Mouse (Mus musculus) CH12.LX (cell line): ENCODE results near the gene Bhlha15. TPM values are rescaled to one million over a fixed set of nuclear protein-coding genes. Genes with fewer than 3 reads are reported as not detected.

Experiments used
- DNase-seq: peaks from one replicate; pipeline ENCODE4 v3.0.0-alpha.2; 2013; ENCODE audit errors: extremely low read depth
- H3K27ac ChIP-seq: 2 replicates; pipeline ENCODE4 v1.5.1; 2012; ENCODE audit warnings: low read depth, mild to moderate bottlenecking, control low read depth, moderate library complexity; ENCODE audit not compliant: insufficient read depth
- H3K27me3 ChIP-seq: replicated peaks from 2 replicates; pipeline ENCODE3; 2012; ENCODE audit warnings: inconsistent platforms
- H3K36me3 ChIP-seq, 2 experiments: replicated peaks in 1 of 2; 2 replicates each; pipeline versions ENCODE3 to v1.6.1; 2012; ENCODE audit warnings: inconsistent platforms in 1 of 2, low read length in 1 of 2, mild to moderate bottlenecking in 1 of 2, mixed read lengths in 1 of 2, moderate library complexity in 1 of 2; ENCODE audit not compliant: control insufficient read depth in 1 of 2, insufficient read depth in 1 of 2
- H3K4me1 ChIP-seq, 2 experiments: 2 replicates each; pipeline ENCODE4 v1.6.1; 2012; ENCODE audit warnings: inconsistent platforms in 1 of 2, moderate library complexity in 1 of 2; ENCODE audit not compliant: insufficient read depth in 2 of 2, control insufficient read depth in 1 of 2
- H3K4me2 ChIP-seq: 2 replicates; pipeline ENCODE4 v1.6.1; 2012; ENCODE audit warnings: low read depth, mild to moderate bottlenecking, control low read depth; ENCODE audit not compliant: poor library complexity, insufficient read depth, severe bottlenecking
- H3K4me3 ChIP-seq, 3 experiments: fragments of 150-350 bp in 1 of 3; sonication (generic) in 1 of 3; replicated peaks in 1 of 3; 2 replicates each; pipeline versions ENCODE3 to v1.5.1; 2011 to 2012; ENCODE audit warnings: low read depth in 2 of 3, low read length in 2 of 3, mild to moderate bottlenecking in 2 of 3, moderate library complexity in 2 of 3, control low read depth in 1 of 3, improper control_type of control experiment in 1 of 3, inconsistent platforms in 1 of 3, mixed read lengths in 1 of 3; ENCODE audit not compliant: poor library complexity in 1 of 3
- H3K79me2 ChIP-seq: replicated peaks from 2 replicates; pipeline ENCODE4 v1.6.1; 2012; ENCODE audit warnings: mild to moderate bottlenecking, moderate library complexity; ENCODE audit not compliant: control insufficient read depth, poor library complexity, insufficient read depth, severe bottlenecking; ENCODE audit errors: extremely low read depth
- H3K9ac ChIP-seq: 2 replicates; pipeline ENCODE4 v1.6.1; 2012; ENCODE audit warnings: low read depth, mild to moderate bottlenecking, control low read depth, moderate library complexity; ENCODE audit not compliant: insufficient read depth
- H3K9me3 ChIP-seq: replicated peaks from 2 replicates; pipeline ENCODE3; 2012; ENCODE audit warnings: low read length, inconsistent platforms, mixed read lengths
- BHLHE40 ChIP-seq: IDR thresholded peaks from 2 replicates; pipeline ENCODE4 v1.6.1; 2011; ENCODE audit warnings: mild to moderate bottlenecking, low read depth, low read length, improper control_type of control experiment
- CHD2 ChIP-seq: IDR thresholded peaks from 2 replicates; pipeline ENCODE4 v1.6.1; 2011; ENCODE audit warnings: low read length, improper control_type of control experiment
- CTCF ChIP-seq, 2 experiments: IDR thresholded peaks in 1 of 2; conservative IDR thresholded peaks in 1 of 2; 2 replicates each; pipeline ENCODE4 v1.5.1; 2011 to 2012; ENCODE audit warnings: low read depth in 2 of 2, low read length in 2 of 2, improper control_type of control experiment in 1 of 2, inconsistent platforms in 1 of 2, mild to moderate bottlenecking in 1 of 2, moderate library complexity in 1 of 2
- EP300 ChIP-seq: IDR thresholded peaks from 2 replicates; pipeline ENCODE4 v1.6.1; 2011; ENCODE audit warnings: low read length, improper control_type of control experiment
- GABPA ChIP-seq: IDR thresholded peaks from 2 replicates; pipeline ENCODE4 v1.6.1; 2012; ENCODE audit warnings: low read depth, low read length, improper control_type of control experiment, inconsistent platforms; ENCODE audit not compliant: insufficient replicate concordance
- JUN ChIP-seq: IDR thresholded peaks from 2 replicates; pipeline ENCODE4 v1.6.1; 2011; ENCODE audit warnings: low read depth, mild to moderate bottlenecking, low read length, improper control_type of control experiment, moderate library complexity; ENCODE audit not compliant: insufficient read depth
- JUND ChIP-seq: conservative IDR thresholded peaks from 2 replicates; pipeline ENCODE4 v1.6.1; 2011; ENCODE audit warnings: low read depth, low read length, improper control_type of control experiment
- MAX ChIP-seq: IDR thresholded peaks from 2 replicates; pipeline ENCODE4 v1.6.1; 2011; ENCODE audit warnings: low read length, improper control_type of control experiment
- MXI1 ChIP-seq: IDR thresholded peaks from 2 replicates; pipeline ENCODE4 v1.6.1; 2011; ENCODE audit warnings: mild to moderate bottlenecking, low read depth, low read length, improper control_type of control experiment
- MYC ChIP-seq: IDR thresholded peaks from 2 replicates; pipeline ENCODE4 v1.6.1; 2011; ENCODE audit warnings: low read depth, mild to moderate bottlenecking, improper control_type of control experiment, low read length
- NELFE ChIP-seq: IDR thresholded peaks from 2 replicates; pipeline ENCODE4 v1.6.1; 2011; ENCODE audit warnings: low read depth, low read length, improper control_type of control experiment
- NRF1 ChIP-seq: IDR thresholded peaks from 2 replicates; pipeline ENCODE4 v1.6.1; 2014; ENCODE audit warnings: low read depth, mild to moderate bottlenecking, inconsistent platforms, low read length, improper control_type of control experiment, moderate library complexity
- PAX5 ChIP-seq: IDR thresholded peaks from 2 replicates; pipeline ENCODE4 v1.6.1; 2012; ENCODE audit warnings: low read length, inconsistent platforms, mixed read lengths
- RAD21 ChIP-seq: IDR thresholded peaks from 2 replicates; pipeline ENCODE4 v1.6.1; 2011; ENCODE audit warnings: low read depth, mild to moderate bottlenecking, low read length, improper control_type of control experiment, moderate library complexity
- RCOR1 ChIP-seq: conservative IDR thresholded peaks from 2 replicates; pipeline ENCODE4 v1.6.1; 2012; ENCODE audit warnings: low read depth, mild to moderate bottlenecking, inconsistent platforms, low read length, improper control_type of control experiment
- SIN3A ChIP-seq: IDR thresholded peaks from 2 replicates; pipeline ENCODE4 v1.6.1; 2012; ENCODE audit warnings: low read length, improper control_type of control experiment, inconsistent platforms
- TCF12 ChIP-seq: IDR thresholded peaks from 2 replicates; pipeline ENCODE4 v1.6.1; 2014; ENCODE audit warnings: low read depth, mild to moderate bottlenecking, inconsistent platforms, low read length, improper control_type of control experiment
- UBTF ChIP-seq: IDR thresholded peaks from 2 replicates; pipeline ENCODE4 v1.6.1; 2012; ENCODE audit warnings: low read depth, mild to moderate bottlenecking, inconsistent platforms, low read length, improper control_type of control experiment, moderate library complexity
- dilution Hi-C: fragments of 300-500 bp; cut with MboI; formaldehyde crosslinking; loops from 2 replicates; pipeline ENCODE4 v1.14.3; 2020; ENCODE audit warnings: low sequenced_read_pairs; ENCODE audit not compliant: extremely low pct_unique_long_range_greater_than_20kb, extremely low pct_ligation_motif_present
- in situ Hi-C: fragments of 300-500 bp; cut with MboI; formaldehyde crosslinking; loops from 3 replicates; pipeline ENCODE4 v1.14.3; 2019; ENCODE audit warnings: low sequenced_read_pairs, low pct_ligation_motif_present, low pct_unique_long_range_greater_than_20kb, mixed read lengths
- polyA plus RNA-seq: library from polyadenylated mRNA; unstranded; fragments of >175 nt; gene quantifications from 2 replicates; pipeline ENCODE4 v1.2.1, GENCODE M21; 2012; ENCODE audit warnings: low read depth; ENCODE audit not compliant: insufficient read length
- total RNA-seq, 2 experiments: library from RNA; depleted of rRNA; stranded (reverse); fragments of 300-350 nt in 1 of 2; fragments of >200 nt in 1 of 2; gene quantifications; 2 replicates each; pipeline ENCODE4 v1.2.3; 2012 to 2014

Gene Bhlha15
- total and polyA plus RNA-seq, 3 experiments: 0.90 to 6.1 (median 4.0) TPM

GRCm38 (mm10) chr5:144219936-144220335 lies 29.9 kb downstream of the Bhlha15 start:
- Histone ChIP-seq H3K4me1 (peaks cover 10 to 39% of the 10 kb centered on the region in 2 experiments), H3K27me3 (no peaks in the 10 kb centered on the region), H3K9ac (no peak overlapping the region), H3K36me3 (peaks cover 0 to 28% of the 10 kb centered on the region in 2 experiments), H3K79me2 (no peaks in the 10 kb centered on the region), H3K27ac (no peak overlapping the region), H3K4me2 (no peak overlapping the region), H3K4me3 (no peak overlapping the region), H3K9me3 (no peaks in the 10 kb centered on the region)
- no peak for TF ChIP-seq MYC
- TF ChIP-seq RAD21: no peak
- TF ChIP-seq NELFE: no peak
- no peak for TF ChIP-seq BHLHE40
- TF ChIP-seq PAX5: no peak
- TF ChIP-seq EP300: no peak
- TF ChIP-seq JUN: no peak
- no peak for TF ChIP-seq CTCF (conservative IDR thresholded peaks at IDR 0.05 in 1 of 2, IDR thresholded peaks at IDR 0.05 in 1 of 2; ENCODE audit: low read depth in 2 of 2, low read length in 2 of 2)
- no peak for TF ChIP-seq TCF12
- TF ChIP-seq JUND: no peak
- no peak for TF ChIP-seq UBTF
- TF ChIP-seq NRF1: no peak
- TF ChIP-seq SIN3A: no peak
- no peak for TF ChIP-seq RCOR1
- no peak for TF ChIP-seq GABPA
- no peak for TF ChIP-seq MAX
- TF ChIP-seq MXI1: no peak
- DNase-seq: no peak
- in situ Hi-C loops (loop anchor here (25.0 kb wide), 1 partner anchor 517 kb away; no protein-coding TSS in a partner anchor), dilution Hi-C loops (no loop called here)

GRCm38 (mm10) chr5:144221305-144221704 lies 31.2 kb downstream of the Bhlha15 start:
- Histone ChIP-seq H3K27ac (no peak overlapping the region), H3K36me3 (peaks cover 0 to 18% of the 10 kb centered on the region in 2 experiments), H3K79me2 (no peaks in the 10 kb centered on the region), H3K4me3 (no peak overlapping the region), H3K4me1 (peaks cover 2 to 27% of the 10 kb centered on the region in 2 experiments; a peak in 2 of 4 replicates), H3K27me3 (no peaks in the 10 kb centered on the region), H3K9ac (no peak overlapping the region), H3K4me2 (no peak overlapping the region), H3K9me3 (no peaks in the 10 kb centered on the region)
- TF ChIP-seq UBTF (no peak), CHD2 (no peak), CTCF (conservative IDR thresholded peaks at IDR 0.05 in 1 of 2, IDR thresholded peaks at IDR 0.05 in 1 of 2; ENCODE audit: low read depth in 2 of 2, low read length in 2 of 2) (no peak), MAX (no peak), BHLHE40 (peak; percentile 34; the same call in 1 of the 2 replicates)
- dilution Hi-C loops (no loop called here), in situ Hi-C loops (loop anchor here (25.0 kb wide), 1 partner anchor 516 kb away; no protein-coding TSS in a partner anchor)
- DNase-seq: peak; percentile 16
